In genomic region chr14:9696004-9696403, GRCm38 (mm10) we compare ENCODE assay signal across 29 mouse cellular contexts.
DNase-seq lines count a peak whose midpoint lies in the region; ATAC-seq and TF ChIP-seq lines count a peak whose summit lies in the region.
"Had no signal": no experiment of that assay in that cellular context is flagged by ENCODE, and none has a peak within 500 bp of the region (broad histone marks: within the 10 kb centered on the region; RNA-seq: fewer than 3 reads in every experiment).

No protein-coding gene starts in this region.

- WGBS in forebrain, embryonic 14.5 days: 18% methylated on average over 4 of the region's 4 CpGs
- 14% methylated on average over 4 of the region's 4 CpGs for WGBS in forebrain, postnatal 0 days
- WGBS in midbrain, embryonic 13.5 days: 16% methylated on average over 4 of the region's 4 CpGs
- WGBS in midbrain, postnatal 0 days: 28% methylated on average over 4 of the region's 4 CpGs

- no peak overlapping the region for H3K4me2 ChIP-seq in forebrain, embryonic 14.5 days (ENCODE audit: low read length)
- H3K4me2 ChIP-seq in forebrain, postnatal 0 days (ENCODE audit: low read depth): no peak overlapping the region
- H3K4me2 ChIP-seq in midbrain, embryonic 13.5 days (replicated peaks): no peak overlapping the region
- H3K4me2 ChIP-seq in midbrain, postnatal 0 days (ENCODE audit: low read depth, low read length, poor library complexity, severe bottlenecking): no peak overlapping the region
- H3K4me2 ChIP-seq: embryonic facial prominence, embryonic 13.5 days; forebrain, embryonic 15.5 days; heart, embryonic 11.5 days; hindbrain, embryonic 15.5 days; limb, embryonic 13.5 days; liver, embryonic 12.5 days had no signal

- no peak overlapping the region for H3K27ac ChIP-seq in forebrain, embryonic 14.5 days (ENCODE audit: low read depth, low read length)
- no peak overlapping the region for H3K27ac ChIP-seq in forebrain, postnatal 0 days (ENCODE audit: low read depth, low read length)
- no peak overlapping the region for H3K27ac ChIP-seq in midbrain, embryonic 13.5 days
- H3K27ac ChIP-seq in midbrain, postnatal 0 days (ENCODE audit: low read depth, low read length): no peak overlapping the region
- H3K27ac ChIP-seq: embryonic facial prominence, embryonic 13.5 days; forebrain, embryonic 15.5 days; gastrocnemius, adult 2 months; hindbrain, embryonic 15.5 days; limb, embryonic 13.5 days; liver, embryonic 12.5 days; macrophage had no signal

- H3K27me3 ChIP-seq in forebrain, embryonic 14.5 days (replicated peaks; ENCODE audit: control insufficient read depth, insufficient read depth, low read length): no peaks in the 10 kb centered on the region; the same call in 1 of the 2 replicates
- no peaks in the 10 kb centered on the region for H3K27me3 ChIP-seq in forebrain, postnatal 0 days (ENCODE audit: insufficient read depth, low read length)
- peaks cover 49% of the 10 kb centered on the region for H3K27me3 ChIP-seq in midbrain, embryonic 13.5 days
- no peaks in the 10 kb centered on the region for H3K27me3 ChIP-seq in midbrain, postnatal 0 days (ENCODE audit: insufficient read depth, low read length)
- H3K27me3 ChIP-seq: embryonic facial prominence, embryonic 13.5 days; hindbrain, embryonic 15.5 days; limb, embryonic 13.5 days; liver, embryonic 12.5 days had no signal

- peak; percentile 7 for DNase-seq in forebrain, embryonic 14.5 days (ENCODE audit: low spot score)
- no peak for DNase-seq in forebrain, postnatal 0 days
- no peak for DNase-seq in midbrain, postnatal 0 days (ENCODE audit: low spot score)
- DNase-seq in embryo, embryonic 11 days: peak; percentile 14
- DNase-seq in cerebellum, adult 9-11 months: no peak
- DNase-seq in thymus, postnatal 25 days: no peak
- DNase-seq: adrenal gland, postnatal 25 days; cerebellum, adult 18-20 months; cerebellum, postnatal 14 days; gastrocnemius, adult 2 months; gastrocnemius, postnatal 36 days; heart, adult 18-20 months; heart, postnatal 36 days; kidney, adult 2 months; kidney, postnatal 36 days; liver, postnatal 0 days; right cerebral cortex, adult 18-20 months; spleen, adult 18-20 months; thymus, adult 2 months had no signal

- ATAC-seq in forebrain, embryonic 14.5 days: no peak
- ATAC-seq in forebrain, postnatal 0 days: no peak
- ATAC-seq in midbrain, embryonic 13.5 days: 0 out of 2 replicates have a peak, but pooled peaks have one; percentile 7
- ATAC-seq in midbrain, postnatal 0 days (ENCODE audit: low FRiP score): no peak
- ATAC-seq: CD4-positive, CD25-positive, alpha-beta regulatory T cell, adult 4 months; liver, embryonic 12.5 days; liver, postnatal 0 days; lung, postnatal 0 days had no signal

- no peak overlapping the region for H3K9ac ChIP-seq in forebrain, embryonic 14.5 days (ENCODE audit: low read length)
- H3K9ac ChIP-seq in forebrain, postnatal 0 days: no peak overlapping the region
- H3K9ac ChIP-seq in midbrain, embryonic 13.5 days (replicated peaks): no peak overlapping the region
- H3K9ac ChIP-seq in midbrain, postnatal 0 days (replicated peaks; ENCODE audit: low read length, poor library complexity, severe bottlenecking): no peak overlapping the region
- H3K9ac ChIP-seq: embryonic facial prominence, embryonic 13.5 days; forebrain, embryonic 15.5 days; hindbrain, embryonic 15.5 days; limb, embryonic 13.5 days; liver, embryonic 12.5 days; liver, postnatal 0 days had no signal

- H3K4me3 ChIP-seq in forebrain, embryonic 14.5 days (ENCODE audit: low read depth, low read length): no peak overlapping the region
- H3K4me3 ChIP-seq in forebrain, postnatal 0 days (ENCODE audit: low read depth, low read length): no peak overlapping the region
- H3K4me3 ChIP-seq in midbrain, embryonic 13.5 days (replicated peaks): no peak overlapping the region
- no peak overlapping the region for H3K4me3 ChIP-seq in midbrain, postnatal 0 days (ENCODE audit: low read depth, low read length)
- H3K4me3 ChIP-seq: embryonic facial prominence, embryonic 13.5 days; forebrain, embryonic 15.5 days; gastrocnemius, adult 2 months; hindbrain, embryonic 15.5 days; limb, embryonic 13.5 days; liver, embryonic 12.5 days had no signal

- H3K9me3 ChIP-seq in forebrain, embryonic 14.5 days (replicated peaks; ENCODE audit: control insufficient read depth, low read length): no peaks in the 10 kb centered on the region
- H3K9me3 ChIP-seq in forebrain, postnatal 0 days (ENCODE audit: low read length): no peaks in the 10 kb centered on the region
- no peaks in the 10 kb centered on the region for H3K9me3 ChIP-seq in midbrain, embryonic 13.5 days
- no peaks in the 10 kb centered on the region for H3K9me3 ChIP-seq in midbrain, postnatal 0 days (ENCODE audit: low read length)
- H3K9me3 ChIP-seq: embryonic facial prominence, embryonic 13.5 days; forebrain, embryonic 15.5 days; hindbrain, embryonic 15.5 days; limb, embryonic 13.5 days; liver, embryonic 12.5 days had no signal

- H3K36me3 ChIP-seq in forebrain, embryonic 14.5 days (ENCODE audit: control insufficient read depth, insufficient read depth, low read length): no peaks in the 10 kb centered on the region
- no peaks in the 10 kb centered on the region for H3K36me3 ChIP-seq in forebrain, postnatal 0 days (ENCODE audit: insufficient read depth)
- H3K36me3 ChIP-seq in midbrain, embryonic 13.5 days: no peaks in the 10 kb centered on the region
- H3K36me3 ChIP-seq in midbrain, postnatal 0 days (ENCODE audit: insufficient read depth, low read length): no peaks in the 10 kb centered on the region
- H3K36me3 ChIP-seq: embryonic facial prominence, embryonic 13.5 days; forebrain, embryonic 15.5 days; hindbrain, embryonic 15.5 days; limb, embryonic 13.5 days; liver, embryonic 12.5 days had no signal

- TF ChIP-seq CTCF in forebrain, postnatal 0 days (IDR thresholded peaks at IDR 0.05; ENCODE audit: low read depth): no peak
- TF ChIP-seq CTCF in midbrain, postnatal 0 days (IDR thresholded peaks at IDR 0.05): no peak

- H3K4me1 ChIP-seq in forebrain, embryonic 14.5 days (ENCODE audit: control insufficient read depth, insufficient read depth, low read length): peaks cover 6% of the 10 kb centered on the region; the same call in 1 of the 2 replicates
- 0 out of 2 replicates have a peak, but pooled peaks cover 2% of the 10 kb centered on the region for H3K4me1 ChIP-seq in forebrain, postnatal 0 days (ENCODE audit: insufficient read depth)
- H3K4me1 ChIP-seq in midbrain, embryonic 13.5 days (replicated peaks): peaks cover 21% of the 10 kb centered on the region
- 0 out of 2 replicates have a peak, but pooled peaks cover 6% of the 10 kb centered on the region for H3K4me1 ChIP-seq in midbrain, postnatal 0 days (ENCODE audit: insufficient read depth, low read length)
- H3K4me1 ChIP-seq: embryonic facial prominence, embryonic 13.5 days; hindbrain, embryonic 15.5 days; liver, embryonic 12.5 days had no signal

Comparison
In these comparisons a context has a peak if more than half of its experiments do, and no peak if none do; other contexts are left out.
1. DNase-seq: peak in forebrain, embryonic 14.5 days (single experiment) and embryo, embryonic 11 days (single experiment); none in forebrain, postnatal 0 days (single experiment), midbrain, postnatal 0 days (single experiment), cerebellum, adult 9-11 months (single experiment) and thymus, postnatal 25 days (single experiment).